Mouse (Mus musculus): ENCODE data around the gene Incenp. TPM values are rescaled to one million over a fixed set of nuclear protein-coding genes. Genes with fewer than 3 reads are reported as not detected.

Incenp gene
- total RNA-seq (2021), result 1 to 10 TPM; 2.1 to 2.7 TPM
- long read RNA-seq, experiment 1, partial matches to known transcripts, result 0 of 2 reads
- long read RNA-seq, experiment 1, other reads (novel, unspliced or antisense), result 2 of 2 reads
- long read RNA-seq, experiment 2, partial matches to known transcripts, result 0 of 1 reads
- long read RNA-seq, experiment 2, other reads (novel, unspliced or antisense), result 0 of 1 reads

DNA sequence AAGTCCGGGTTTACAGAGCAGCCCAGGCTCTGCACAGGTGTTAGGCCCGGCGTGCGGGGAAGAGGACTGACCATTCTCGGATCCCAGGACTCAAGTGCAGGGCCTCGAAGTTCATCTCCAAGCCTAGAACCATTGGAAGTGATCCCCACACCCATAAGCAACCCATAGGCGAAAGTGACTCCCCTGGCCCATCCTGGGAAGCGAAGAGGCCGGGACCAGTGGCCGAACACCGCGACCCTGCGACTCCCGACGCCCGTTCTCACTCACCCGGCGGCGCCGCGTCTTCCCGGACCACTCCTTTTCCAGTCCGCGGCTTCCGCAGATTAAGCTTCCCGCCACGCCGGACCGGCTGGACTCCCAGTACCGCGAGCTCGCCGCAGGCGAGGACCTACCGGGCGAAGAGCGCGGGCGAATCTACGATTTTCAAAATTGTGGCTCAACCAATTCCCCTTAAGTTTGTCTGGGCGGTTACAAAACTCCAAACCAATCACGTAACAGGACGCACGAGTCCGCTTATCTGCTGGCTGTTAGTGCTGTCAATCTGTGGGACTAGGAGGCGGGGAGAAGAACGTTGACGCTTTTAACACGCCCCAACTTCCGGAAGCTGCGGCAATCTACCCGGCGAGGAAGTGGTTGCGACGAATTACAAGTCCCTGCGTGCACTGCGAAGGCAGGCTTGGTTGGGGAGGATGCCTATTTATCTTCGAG is at the start of gene Incenp:
Incenp (minus strand) TSS at position 480 of the 708 bp plus-strand sequence.
- DNase-seq, result peak; percentile 91
- no peak for TF ChIP-seq CTCF (IDR thresholded peaks at IDR 0.05)
- intact Hi-C loops (cut with DNase I), result no loop called here
- Histone ChIP-seq H3K4me3 (peak within 1 kb of the TSS; percentile 96), H3K27ac (peak within 1 kb of the TSS; percentile 89)

DNA sequence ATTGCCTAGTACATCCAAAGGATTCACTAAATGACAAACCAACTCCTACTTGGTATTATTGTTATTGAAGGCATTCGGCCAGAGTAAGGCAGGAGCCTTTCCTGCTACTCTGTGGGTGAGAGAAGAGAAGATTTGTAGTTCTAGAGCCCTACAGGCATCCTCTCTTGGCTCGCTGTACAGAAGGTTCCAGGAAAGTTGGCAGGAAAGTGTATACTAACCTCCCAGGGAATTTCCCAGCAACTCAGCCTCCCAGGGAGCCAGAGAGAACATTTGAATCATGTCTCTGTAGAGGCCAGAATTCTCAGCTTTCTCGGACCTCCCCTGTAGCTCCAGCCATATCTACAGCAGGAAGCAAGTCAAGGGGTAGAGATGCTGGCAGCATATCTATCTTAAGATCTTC is 47.6 kb upstream of the Incenp start:
- peak overlapping the region; percentile 63 for H3K27ac ChIP-seq
- DNase-seq, result peak; percentile 36
- no peak for TF ChIP-seq CTCF (IDR thresholded peaks at IDR 0.05)
- intact Hi-C loops (cut with DNase I), result loop anchor here (5.0 kb wide), 1 partner anchor 35 kb away; the partner anchor contains the start of gene Fth1
- H3K4me3 ChIP-seq, result no peak overlapping the region

DNA sequence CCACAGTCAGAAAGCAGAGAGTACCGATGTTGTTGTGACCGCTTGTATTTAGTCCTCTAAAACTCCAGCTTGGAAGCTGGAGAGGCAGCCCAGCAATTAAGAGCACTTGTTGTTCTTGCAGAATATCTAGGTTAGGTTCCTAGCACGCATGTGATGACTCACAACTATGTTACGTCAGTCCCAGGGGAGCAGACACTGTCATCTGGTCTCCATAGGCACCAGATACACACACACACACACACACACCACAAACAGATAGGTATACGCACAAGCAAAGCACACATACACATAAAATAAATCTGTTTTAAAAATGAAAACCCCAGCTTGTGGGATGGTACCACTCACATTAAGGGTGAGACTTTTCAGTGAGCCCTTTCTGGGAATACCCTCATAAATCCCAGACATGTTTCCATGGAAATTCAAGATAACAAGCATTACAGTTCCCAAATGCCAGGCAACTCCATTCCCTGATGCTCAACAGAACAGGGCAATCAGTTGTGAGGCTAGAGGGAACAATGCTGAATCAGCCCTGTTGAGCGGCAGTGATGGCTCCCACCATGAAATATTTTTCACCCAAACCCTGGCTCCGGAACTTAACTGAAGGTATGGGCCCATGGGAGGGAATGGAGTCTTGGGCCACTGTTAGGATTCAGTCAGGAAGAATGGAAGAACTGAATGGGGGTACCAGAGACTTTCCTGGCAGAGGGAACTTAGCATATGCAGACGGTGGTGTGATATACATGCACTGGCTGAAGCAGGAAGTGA is 46.6 kb upstream of the Incenp start:
- DNase-seq, result peak; percentile 52
- TF ChIP-seq CTCF (IDR thresholded peaks at IDR 0.05), result no peak
- Histone ChIP-seq H3K27ac (peak overlapping the region; percentile 63), H3K4me3 (no peak overlapping the region)
- intact Hi-C loops (cut with DNase I), result loop anchor here (5.0 kb wide), 1 partner anchor 36 kb away; the partner anchor contains the start of gene Fth1

DNA sequence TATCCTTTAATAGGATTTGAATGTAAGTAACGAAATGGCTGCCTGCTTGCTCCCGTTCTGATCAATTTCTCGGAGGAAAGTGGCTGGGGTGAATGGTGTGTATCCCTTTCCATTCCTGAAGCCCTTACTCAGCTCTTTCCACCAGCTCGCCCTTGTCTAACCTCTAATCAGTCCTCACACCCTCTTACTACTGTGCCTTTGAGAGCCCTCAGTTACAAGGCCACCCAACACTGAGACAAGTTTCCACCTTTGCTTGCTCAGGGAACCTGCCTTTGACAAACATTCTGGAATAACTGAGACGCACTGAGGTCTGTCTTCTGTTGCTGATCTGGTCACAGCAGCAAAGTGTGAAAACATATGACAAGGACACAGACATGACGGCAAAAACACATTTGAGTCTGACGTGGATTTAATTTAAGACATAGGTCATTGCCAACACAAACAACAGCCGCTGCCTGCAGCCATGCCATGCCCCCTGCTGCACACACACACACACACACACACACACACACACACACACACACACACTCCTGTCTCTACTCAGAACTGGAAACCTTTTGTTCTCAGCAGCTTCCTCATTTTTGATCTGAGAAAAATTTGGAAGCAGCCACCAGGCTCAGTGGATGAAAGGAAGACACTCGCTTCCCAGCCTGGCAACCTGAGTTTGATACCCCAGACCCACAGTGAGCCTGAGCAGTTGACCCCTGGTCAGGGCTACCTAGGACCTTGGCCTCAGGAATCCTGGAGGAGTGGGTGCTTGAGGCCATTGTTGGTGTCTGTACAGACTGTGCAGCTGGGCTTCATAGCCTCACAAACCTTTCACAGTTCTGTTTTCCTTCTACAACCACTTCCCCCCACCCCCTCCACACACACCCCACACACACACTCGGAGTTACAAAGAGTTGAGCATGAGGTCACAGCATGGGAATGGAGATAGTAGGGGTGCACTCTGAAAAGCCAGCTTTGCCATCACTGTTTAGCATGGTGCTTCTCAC is 43.5 kb upstream of the Incenp start:
- DNase-seq, result no peak
- no peak overlapping the region for H3K4me3 ChIP-seq
- no peak for TF ChIP-seq CTCF (IDR thresholded peaks at IDR 0.05)
- H3K27ac ChIP-seq, result peak overlapping the region; percentile 59
- intact Hi-C loops (cut with DNase I), result no loop called here

DNA sequence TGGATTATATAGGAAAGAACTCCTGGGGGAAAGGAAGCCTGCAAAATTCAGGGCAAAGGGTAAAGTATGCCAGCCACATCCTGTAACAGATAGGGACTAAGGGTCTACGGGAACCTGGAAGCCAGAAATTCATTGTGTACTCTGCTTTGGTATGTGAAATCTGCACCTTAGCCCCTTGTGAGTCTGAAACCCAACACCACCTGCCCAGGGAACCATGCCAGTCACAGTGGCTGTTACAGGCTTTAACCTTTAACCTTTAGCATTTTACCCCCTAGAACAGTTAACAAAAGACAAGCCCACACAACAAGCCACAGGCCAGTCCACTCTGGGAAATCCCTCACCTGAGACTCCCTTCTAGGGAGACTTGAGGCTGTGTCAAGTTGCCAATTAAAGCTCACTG is 42.5 kb upstream of the Incenp start:
- no peak overlapping the region for H3K27ac ChIP-seq
- intact Hi-C loops (cut with DNase I), result no loop called here
- no peak for DNase-seq
- TF ChIP-seq CTCF (IDR thresholded peaks at IDR 0.05), result no peak
- H3K4me3 ChIP-seq, result no peak overlapping the region

DNA sequence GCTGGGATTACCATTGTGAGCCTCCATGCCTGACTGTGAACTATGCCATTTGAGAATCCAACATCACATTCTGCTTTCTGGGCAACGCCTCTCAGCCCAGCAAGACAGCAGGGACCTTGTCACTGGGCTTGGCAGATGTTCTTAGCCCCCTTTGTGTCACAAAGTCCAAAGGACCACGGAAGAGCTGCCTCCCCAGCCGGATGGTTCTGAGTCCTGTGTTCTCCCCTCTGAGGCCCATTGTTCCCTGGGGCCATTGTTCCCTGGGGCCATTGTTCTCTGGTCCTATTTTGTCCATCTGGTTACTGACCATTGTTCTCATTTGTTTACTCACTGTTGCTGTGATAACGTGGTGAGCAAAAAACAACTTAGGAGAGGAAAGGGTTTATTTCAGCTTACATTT is 41.6 kb upstream of the Incenp start:
- Histone ChIP-seq H3K27ac (no peak overlapping the region), H3K4me3 (no peak overlapping the region)
- no peak for TF ChIP-seq CTCF (IDR thresholded peaks at IDR 0.05)
- DNase-seq, result no peak
- intact Hi-C loops (cut with DNase I), result no loop called here

DNA sequence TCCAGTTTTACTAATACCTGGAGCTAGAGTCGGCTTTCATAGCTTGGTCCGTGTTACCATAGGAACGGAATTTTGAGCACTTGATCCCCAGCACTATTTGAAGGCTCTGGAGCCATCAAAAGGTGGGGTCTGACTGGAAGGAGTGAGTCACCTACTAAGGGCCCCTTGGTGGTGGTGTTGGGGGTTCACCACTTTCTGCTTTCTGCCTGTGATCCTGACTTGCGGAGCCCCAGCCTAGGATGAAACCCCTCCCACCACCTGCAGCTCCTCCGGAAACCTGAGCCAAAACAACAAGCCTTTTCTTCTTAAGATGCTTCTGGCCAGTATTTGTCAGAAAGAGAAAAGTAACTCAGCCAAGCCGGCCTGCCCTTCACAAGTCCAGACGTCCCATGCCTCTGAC is 40.5 kb upstream of the Incenp start:
- intact Hi-C loops (cut with DNase I), result no loop called here
- H3K27ac ChIP-seq, result no peak overlapping the region
- TF ChIP-seq CTCF (IDR thresholded peaks at IDR 0.05), result no peak
- H3K4me3 ChIP-seq, result no peak overlapping the region
- no peak for DNase-seq

DNA sequence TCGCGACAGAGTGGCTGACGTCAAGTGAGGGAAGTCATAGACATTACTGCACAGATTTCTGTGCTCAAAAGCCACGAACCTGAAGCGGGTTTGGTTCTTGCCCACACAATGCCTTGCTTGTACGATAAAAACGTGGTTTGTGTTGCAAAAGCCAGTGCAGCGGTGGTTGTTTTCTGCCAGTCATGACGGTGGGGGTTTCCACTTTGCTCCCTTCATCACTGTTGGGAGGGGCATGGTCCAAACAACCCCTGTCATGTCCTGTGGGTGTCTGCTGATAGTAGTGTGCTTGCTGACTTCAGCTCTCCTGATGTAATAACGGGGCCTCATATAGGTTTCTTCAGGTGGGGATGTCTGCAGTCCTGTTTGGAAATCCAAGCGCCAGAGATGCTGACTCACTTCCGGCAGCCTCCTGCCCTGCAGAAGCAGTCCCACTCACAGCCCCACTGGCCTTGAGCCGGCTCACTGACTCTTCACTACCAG is 39.5 kb upstream of the Incenp start:
- TF ChIP-seq CTCF (IDR thresholded peaks at IDR 0.05), result no peak
- Histone ChIP-seq H3K27ac (peak overlapping the region; percentile 28; the same call in 1 of the 2 replicates), H3K4me3 (peak overlapping the region; percentile 39)
- intact Hi-C loops (cut with DNase I), result no loop called here
- DNase-seq, result no peak

DNA sequence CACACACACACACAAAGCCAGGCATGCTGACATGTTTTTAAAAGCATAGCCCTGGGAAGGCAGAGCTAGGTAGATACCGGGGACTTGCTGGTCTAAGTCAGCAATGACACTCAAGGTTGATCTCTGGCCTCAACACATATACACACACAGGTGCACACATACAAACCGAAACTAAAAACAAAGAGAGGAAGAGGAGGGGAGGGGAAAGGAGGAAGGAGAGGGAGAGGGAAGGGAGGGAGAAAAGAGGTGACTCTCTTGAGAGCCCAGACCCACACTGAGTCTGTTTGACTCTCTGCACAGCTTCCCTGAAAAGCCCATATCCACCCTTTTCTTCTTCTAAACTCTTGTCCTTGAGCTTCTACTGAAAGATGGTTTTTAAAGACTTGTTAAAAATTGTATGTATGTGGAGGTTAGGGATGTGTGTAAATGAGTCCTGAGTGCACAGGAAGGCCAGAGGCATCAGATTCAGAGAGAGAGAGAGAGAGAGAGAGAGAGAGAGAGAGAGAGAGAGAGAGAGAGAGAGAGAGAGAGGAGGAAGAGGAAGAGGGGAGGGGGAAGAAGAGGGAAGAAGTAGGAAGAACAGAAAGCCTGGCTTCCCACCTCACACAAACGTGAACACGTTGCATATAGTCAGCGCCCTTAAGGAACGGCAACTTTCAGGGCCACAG is 38.9 kb upstream of the Incenp start:
- intact Hi-C loops (cut with DNase I), result no loop called here
- peak overlapping the region; percentile 28 for H3K27ac ChIP-seq

DNA sequence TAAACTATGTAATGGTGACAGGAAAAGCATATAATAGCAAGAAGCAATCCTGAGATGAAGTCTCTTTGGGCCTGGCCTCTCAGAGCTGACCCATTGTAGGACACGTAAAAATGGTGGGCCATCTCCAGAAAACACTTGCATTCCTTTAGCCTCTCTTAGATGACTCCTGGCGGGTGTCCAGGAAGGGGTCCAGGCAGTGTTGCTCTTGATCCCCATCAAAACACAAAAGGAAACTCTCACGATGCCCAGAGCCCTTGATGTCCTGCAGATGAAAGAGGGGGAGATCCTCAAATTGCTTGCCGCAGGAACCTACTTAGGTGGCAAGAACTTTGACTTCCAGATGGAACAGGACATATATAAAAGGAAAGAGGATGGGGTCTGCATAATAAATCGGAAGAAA is 38.1 kb upstream of the Incenp start:
- intact Hi-C loops (cut with DNase I), result no loop called here
- H3K27ac ChIP-seq, result no peak overlapping the region
- no peak overlapping the region for H3K4me3 ChIP-seq
- no peak for DNase-seq
- no peak for TF ChIP-seq CTCF (IDR thresholded peaks at IDR 0.05)

More for the DNA sequence above, 38.9 kb upstream of the Incenp start:
- H3K4me3 ChIP-seq, result peak overlapping the region; percentile 39
- TF ChIP-seq CTCF (IDR thresholded peaks at IDR 0.05), result no peak
- no peak for DNase-seq

DNA sequence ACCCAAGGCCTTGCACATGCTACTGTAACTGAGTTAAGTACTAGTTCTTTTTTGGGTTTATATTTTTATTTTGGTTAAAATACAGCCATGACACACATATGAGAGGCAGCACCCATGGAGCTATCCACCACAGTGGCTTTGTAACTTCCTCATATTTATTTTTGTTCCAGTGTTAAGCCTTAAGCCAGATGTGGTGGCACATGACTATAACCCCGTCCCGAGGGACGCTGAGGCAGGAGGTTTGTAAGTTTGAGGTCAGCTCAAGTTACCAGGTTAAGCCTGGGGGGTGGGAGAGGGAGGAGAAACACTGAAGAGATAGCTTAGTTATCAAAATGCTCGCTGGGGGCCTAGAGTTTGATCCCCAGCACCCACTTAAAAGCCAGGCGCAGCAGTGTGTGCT is 37.2 kb upstream of the Incenp start:
- no peak for TF ChIP-seq CTCF (IDR thresholded peaks at IDR 0.05)
- H3K4me3 ChIP-seq, result no peak overlapping the region
- H3K27ac ChIP-seq, result peak overlapping the region; percentile 24; the same call in 1 of the 2 replicates
- DNase-seq, result no peak
- intact Hi-C loops (cut with DNase I), result no loop called here
